Mouse (Mus musculus) liver, adult 2 months (tissue): ENCODE results near the gene Mxd1.

Source experiments
- CTCF ChIP-seq: fragments of 200-500 bp; IDR thresholded peaks from 2 replicates; pipeline ENCODE4 v1.5.1; 2011; ENCODE audit warnings: low read depth, low read length, control low read depth
- POLR2A ChIP-seq: fragments of 200-500 bp; IDR thresholded peaks from 2 replicates; pipeline ENCODE4 v1.6.1; 2011; ENCODE audit warnings: low read length, control low read depth; ENCODE audit not compliant: insufficient read depth; ENCODE audit errors: extremely low read depth

DNA sequence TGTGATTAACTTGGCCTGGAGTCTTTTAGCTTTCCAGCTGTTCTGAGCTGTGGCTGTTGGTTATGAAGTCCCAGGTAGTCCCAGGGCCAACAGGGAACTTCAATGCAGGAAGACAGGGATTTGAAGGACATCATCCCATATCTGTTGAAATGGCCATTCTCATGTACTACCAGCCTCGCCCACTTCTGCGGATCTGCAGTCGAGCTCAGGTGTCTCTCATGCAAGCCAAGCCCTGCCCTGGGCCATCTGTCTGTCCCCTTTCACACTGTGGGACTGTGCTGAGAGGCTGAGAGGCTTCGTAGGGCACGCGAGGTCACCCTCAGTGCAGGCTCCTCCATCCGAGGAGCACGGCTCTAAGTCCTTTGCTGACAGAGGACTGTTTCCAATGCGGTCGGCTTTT lies 27.3 kb upstream of the Mxd1 start:
- TF ChIP-seq CTCF: no peak
- no peak for TF ChIP-seq POLR2A
